Mouse (Mus musculus): ENCODE results near the gene Mlec. TPM values are rescaled to one million over a fixed set of nuclear protein-coding genes. Genes with fewer than 3 reads are reported as not detected.
"Not testable (repeated sequence)": the region's sequence is repeated elsewhere in the genome, so short reads cannot be mapped to it uniquely, and the experiment has no call there.

Gene Mlec
- total RNA-seq, 2 experiments from 2014 or later: 59.5 to 79.4 TPM

DNA sequence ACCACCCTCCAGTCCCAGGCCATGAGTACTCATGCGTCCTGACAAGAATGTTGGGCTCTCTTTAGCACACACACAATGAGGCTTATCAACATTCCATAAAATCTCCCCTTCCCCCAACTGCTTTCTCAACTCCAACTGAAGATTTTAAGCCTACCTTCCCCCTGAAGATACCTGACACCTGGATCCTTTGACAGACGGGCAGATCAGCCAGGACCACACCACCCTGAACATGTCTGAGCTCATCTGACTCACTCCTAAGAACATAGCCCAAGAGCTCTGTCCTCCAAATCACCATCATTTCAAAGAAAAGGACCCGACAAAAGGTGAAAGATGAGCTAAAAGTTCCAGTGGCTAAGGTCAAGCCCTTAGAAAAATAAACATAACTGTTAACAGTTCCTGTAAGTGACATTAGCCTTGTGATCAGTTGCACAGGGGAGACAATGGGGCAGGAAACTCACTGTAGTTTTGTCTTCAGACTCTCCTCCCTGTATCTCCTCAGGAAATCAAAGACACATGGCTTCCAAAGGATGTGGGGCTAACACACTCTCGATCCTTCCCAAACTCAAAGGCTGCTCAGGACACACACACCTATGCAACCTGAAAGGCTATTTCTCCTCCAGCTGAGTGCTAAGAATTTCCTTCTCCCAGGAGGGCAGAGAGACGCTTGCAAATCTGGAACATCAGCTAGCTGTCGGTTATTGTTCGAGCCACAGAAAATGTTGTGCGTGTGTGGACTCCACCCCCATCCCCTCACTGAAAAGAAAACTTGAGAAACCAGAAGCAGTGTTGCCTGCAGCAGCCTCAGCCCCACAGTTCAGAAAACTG, 5.6 kb downstream of the Mlec start:
- intact Hi-C loops (cut with DNase I): no loop called here

DNA sequence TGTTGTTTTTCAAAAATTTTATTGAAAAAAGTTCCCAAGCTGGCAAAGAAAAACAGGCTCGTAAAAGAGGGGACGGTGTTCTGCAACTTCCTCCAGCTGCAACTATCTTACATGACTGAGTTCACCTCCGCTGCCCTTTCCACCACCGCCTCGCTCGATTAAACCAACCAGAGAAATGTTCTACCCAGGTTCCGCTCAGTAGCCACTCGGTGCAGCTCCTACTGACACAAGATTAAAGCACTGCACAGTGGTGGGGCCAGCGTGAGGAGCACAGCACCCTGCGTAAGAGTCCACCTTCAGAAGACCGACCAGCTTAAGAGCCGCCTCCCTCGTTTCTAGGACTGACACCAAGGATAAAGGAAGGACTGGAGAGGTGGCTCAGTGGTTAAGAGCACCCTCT, 6.5 kb downstream of the Mlec start:
- no peak for DNase-seq
- intact Hi-C loops (cut with DNase I): no loop called here

More for the DNA sequence above, 5.6 kb downstream of the Mlec start:
- no peak for DNase-seq

DNA sequence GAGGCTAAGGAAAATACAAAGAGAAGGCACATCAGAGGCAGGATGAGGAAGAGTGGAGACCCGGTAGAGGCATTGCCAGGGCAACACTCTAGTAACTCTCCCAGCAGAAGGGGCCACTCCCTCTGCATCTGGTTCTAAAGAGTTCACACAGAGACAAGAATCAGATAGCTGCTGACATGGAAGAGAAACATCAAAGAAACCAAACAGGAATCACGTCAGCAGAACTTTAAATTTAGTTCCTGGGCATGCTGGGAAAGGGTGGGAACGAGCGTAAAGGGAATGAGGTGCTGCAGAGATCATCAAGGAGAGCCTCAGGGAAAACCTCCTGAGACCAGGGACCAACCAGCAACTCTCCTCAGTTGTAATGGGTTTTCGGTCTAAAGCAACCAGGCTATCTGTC, 7.0 kb downstream of the Mlec start:
- no peak for DNase-seq
- intact Hi-C loops (cut with DNase I): no loop called here

DNA sequence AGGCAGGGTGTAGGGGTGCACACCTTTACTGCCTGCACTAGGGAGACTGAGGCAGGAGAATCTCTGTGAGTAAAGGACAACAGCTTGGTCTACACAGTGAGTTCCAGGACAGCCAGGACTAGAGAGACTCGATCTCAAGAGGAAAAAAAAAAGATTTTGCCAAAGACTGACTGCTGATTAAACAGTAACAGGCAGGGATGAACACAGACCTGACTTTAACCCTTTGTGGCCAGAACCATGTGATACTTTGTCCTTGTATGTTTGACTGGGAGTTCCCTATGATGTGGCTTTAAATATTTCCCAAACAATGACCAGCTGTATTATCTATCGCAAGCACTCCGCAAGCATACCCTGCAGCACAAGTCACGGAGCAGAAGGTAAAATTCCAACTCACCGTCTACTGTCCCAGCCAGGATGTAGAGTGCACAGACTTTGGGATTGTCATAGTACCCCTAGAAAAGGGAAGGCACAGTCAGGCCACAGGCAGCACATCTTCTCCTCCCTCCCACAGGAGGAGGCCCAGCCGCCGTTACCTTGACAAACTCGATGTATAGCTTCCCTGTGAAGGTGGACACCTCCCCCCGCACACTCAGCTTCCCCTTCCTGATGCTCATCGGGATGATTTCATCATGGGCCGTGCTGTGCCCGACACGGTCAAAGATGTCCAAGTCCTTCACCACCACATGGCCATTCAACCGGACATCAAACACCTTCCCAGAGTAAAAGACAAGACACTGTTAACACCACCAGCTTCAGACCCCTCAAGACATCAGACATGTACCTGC, 8.1 kb downstream of the Mlec start:
- no peak for DNase-seq
- intact Hi-C loops (cut with DNase I): no loop called here

DNA sequence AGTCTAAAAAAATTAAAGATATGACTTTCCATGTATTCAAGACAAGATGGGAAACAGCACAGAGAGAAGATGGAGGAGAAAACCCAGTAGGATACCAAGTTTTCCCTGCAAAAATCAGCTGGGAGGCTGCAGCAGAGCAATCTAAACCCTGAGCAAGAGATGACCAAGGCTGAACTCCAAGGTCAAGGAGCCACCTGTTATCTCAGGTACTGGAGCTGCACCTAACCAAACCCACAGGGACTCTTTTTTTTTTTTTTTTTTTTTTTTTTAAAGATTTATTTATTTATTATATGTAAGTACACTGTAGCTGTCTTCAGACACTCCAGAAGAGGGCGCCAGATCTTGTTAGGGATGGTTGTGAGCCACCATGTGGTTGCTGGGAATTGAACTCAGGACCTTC, 9.1 kb downstream of the Mlec start:
- DNase-seq; intact Hi-C loops (cut with DNase I): not testable (repeated sequence)

DNA sequence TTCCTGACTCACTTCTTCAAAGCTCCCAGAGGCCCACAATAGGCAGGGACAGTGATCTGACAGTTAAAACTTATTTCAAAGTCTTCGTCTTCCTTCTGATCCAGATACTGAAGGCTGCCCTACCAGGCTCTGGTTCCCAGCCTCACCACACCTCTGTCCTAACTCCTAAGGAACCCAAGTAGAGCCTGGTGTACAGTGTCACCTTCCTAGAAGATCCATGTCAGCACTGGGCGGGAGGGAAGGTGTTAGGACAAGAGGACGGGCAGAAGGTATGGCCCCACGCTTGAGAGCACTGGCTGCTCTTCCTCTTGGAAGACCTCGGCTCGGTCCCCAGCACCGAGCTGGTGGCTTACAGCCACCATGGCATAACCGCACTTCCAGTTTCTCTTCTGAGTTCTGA, 9.6 kb downstream of the Mlec start:
- no peak for DNase-seq
- intact Hi-C loops (cut with DNase I): no loop called here

DNA sequence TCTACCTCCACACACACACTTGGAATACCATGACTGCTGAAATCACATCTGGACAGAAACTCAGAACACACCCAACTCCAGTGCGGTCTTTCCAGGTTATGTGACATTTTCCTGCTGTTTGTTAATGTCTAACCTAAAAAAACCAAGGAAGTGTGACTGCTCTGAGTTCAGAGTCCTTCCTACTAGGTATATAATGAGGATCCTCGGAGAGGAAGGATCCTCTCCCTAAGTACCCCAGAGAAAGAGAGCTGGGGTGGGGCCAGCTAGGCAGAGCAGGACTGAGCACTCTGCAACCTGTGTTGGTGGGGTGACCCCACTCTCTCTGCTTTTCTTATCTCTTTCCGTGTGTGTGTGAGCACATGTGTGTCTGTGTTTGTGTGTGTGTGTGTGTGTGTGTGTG, 10.6 kb downstream of the Mlec start:
- intact Hi-C loops (cut with DNase I): no loop called here

DNA sequence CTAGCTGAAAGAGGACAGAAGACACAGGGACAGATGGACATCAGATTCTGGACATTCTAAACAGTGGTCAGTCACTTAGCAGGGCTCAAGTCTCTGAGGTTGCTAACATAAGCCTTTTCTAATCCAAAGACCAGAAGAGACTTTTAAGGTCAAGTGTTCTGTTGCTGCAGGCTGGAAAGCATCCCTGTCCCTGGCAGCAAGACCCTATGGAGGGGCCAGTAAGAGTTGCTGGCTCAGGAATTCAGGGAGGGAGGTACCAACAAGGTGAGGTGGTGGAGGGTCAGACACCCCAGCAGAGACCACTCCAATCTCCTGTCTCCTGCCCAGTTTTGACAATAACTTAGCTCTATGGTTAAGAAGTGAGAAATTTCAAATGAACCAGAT, 11.2 kb downstream of the Mlec start:
- intact Hi-C loops (cut with DNase I): no loop called here
- DNase-seq: no peak

More for the DNA sequence above, 10.6 kb downstream of the Mlec start:
- DNase-seq: no peak

DNA sequence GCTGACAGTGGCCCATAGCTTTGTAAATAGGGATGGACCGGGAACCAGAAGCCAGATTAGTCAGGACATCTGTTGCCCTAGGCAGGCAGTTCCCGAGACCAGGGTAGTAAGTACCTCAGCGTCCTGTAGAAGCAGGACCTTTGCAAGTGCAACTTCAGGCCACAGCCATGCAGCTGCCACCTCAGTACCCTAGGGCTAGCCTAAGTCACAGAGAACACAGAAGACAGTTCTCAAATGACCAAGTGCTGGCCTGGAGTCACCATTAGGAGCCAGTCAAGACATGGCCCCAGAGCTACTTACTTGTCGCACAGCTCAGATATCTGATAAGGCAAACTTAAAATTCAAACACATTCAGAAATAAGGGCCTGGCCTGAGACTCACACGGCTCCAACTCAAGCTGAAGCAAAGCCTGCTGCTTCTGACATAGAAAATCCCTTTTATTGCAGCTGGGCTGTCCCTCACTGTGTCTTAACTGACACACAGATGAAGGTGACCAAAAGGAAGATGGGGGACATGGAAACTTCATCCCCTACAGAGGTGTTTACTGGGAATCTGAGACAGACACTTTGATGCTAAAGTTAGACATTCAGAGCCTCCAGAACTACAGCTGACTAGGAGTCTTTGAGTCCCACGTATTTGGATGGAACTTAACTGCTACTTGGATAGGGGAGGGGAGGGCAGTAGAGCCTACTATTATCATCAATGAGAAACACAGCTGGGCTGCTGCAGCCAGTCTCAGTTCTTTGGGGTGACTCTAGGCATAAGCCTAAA, 11.8 kb downstream of the Mlec start:
- no peak for DNase-seq
- intact Hi-C loops (cut with DNase I): no loop called here

DNA sequence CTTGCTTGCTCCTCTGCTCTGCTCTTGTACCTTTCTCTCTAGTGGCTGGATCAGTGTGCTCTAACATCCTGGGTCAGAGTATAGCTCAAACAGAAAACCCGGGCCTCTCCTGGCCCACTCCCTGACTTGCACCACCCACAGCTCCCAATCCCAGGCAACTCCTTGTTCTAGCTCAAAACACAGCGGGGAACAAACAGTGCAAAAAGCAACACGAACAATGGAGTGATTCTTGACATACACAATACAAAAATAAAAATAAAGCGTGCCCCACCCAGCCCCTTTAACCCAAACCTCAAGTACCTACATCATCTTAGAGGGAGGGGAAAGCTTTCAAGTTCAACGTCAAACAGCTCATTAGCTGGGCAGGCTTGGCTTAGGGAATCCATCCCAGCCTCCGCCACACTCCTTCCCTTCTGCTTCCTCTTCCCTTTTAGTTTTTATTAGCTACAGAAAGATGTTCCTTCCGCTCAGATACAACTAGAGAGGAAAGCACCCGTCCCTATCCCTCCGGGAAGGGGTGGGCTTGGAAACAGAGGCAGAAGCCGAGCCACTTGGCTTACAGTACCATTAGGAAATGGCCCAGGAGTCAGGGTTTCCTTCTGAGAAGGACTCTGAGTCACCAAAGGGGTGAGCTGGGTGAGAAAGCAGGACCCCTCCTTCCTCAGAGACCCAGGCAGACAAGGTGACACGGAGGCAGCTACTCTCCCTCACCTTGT, 12.6 kb downstream of the Mlec start:
- intact Hi-C loops (cut with DNase I): no loop called here
- DNase-seq: no peak

DNA sequence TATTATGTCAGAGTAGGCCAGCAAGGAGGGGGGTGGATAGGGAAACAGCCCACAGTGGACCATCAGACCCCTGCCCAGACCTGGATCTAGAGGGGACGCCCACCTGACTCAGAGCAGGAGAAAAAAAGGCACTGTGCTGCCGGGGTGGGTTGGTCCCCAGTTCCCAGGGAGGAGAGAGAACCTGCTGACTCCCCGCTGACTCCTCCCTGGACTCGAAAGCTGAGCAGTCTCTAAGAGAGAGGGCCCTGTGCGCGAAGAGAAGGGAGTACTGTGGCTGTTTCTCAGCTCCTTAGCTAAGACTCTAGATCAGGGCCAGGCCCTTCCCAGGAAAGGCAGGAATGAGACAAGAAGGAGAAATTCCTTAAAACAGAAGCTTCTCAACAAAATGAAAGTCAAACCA, 13.5 kb downstream of the Mlec start:
- DNase-seq: no peak
- intact Hi-C loops (cut with DNase I): no loop called here

DNA sequence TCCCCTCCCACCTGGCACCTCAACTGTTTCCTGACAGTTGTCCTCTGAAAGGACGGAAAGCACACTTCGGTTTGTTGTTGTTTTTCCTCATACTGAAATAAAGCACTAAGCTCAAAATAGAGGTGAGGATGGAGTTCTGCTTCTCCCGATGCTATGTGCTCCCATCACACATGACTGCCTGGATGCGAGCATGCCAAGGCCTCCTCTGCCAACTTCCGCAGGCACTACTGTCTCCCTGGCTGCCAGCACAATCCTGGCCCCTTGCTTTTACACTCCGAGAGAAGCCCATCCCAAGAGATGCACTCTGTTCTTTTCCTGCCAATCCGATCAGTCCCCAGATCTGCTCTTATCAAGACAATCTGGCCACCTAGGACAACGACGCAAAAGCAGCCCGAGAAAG, 14.4 kb downstream of the Mlec start:
- intact Hi-C loops (cut with DNase I): no loop called here
- peak; percentile 74 for DNase-seq

DNA sequence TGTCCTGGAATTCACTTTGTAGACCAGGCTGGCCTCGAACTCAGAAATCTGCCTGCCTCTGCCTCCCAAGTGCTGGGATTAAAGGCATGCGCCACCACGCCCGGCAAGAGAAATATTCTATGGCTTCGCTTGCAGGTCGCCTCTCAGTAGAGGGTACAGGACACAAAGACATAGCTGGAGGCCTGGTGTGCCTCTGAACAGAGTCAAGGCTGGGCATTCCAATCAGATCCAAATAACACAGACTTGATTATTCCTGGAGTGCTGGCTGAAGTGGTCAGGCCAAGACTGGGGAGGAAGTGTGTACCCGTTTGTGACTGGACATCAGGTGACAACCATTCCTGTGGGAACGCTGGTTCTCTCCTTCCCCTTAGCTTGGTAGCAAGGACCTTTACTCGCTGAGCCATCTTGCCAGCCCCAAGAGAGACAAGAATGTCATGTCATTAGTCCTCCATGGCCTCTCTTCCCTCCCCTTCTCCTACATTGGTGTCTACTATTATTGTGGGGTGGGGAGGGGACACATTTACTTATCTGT, 15.7 kb downstream of the Mlec start:
- DNase-seq: no peak
- intact Hi-C loops (cut with DNase I): no loop called here

DNA sequence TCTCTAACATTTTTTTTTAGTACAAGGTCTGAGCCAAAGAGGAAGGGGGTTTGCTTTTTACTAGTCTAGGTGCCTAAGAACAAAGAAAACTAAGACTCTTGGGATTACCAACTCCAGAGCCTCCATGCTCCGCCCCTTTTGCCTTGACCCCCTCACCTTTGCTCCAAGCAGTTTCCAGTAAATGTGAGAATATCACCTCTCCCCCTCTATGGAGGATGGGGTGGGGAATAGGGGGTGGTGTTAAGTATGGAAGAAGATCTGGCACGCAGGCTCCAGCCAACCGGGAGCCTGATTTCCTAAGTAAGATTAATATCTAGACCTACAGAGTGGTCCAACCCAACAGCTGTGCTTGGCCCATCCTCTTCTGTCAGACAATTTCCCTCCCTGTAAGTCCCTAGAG, 17.3 kb downstream of the Mlec start:
- intact Hi-C loops (cut with DNase I): no loop called here

DNA sequence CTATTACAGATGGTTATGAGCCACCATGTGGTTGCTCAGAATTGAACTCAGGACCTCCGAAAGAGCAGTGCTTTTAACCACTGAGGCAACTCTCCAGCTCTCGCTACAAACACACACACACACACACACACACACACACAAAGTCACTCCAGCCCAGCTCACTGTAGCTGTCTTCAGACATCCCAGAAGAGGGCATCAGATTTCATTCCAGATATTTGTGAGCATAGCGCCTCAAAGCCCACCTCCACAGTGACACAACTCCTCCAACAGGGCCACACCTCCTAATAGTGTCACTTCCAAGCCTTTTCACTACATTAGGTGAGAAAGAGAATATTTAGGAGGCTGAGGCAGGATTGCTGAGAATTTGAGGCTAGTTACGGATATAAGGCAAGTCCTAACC, 18.9 kb downstream of the Mlec start:
- DNase-seq: no peak
- intact Hi-C loops (cut with DNase I): no loop called here

More for the DNA sequence above, 17.3 kb downstream of the Mlec start:
- DNase-seq: no peak

DNA sequence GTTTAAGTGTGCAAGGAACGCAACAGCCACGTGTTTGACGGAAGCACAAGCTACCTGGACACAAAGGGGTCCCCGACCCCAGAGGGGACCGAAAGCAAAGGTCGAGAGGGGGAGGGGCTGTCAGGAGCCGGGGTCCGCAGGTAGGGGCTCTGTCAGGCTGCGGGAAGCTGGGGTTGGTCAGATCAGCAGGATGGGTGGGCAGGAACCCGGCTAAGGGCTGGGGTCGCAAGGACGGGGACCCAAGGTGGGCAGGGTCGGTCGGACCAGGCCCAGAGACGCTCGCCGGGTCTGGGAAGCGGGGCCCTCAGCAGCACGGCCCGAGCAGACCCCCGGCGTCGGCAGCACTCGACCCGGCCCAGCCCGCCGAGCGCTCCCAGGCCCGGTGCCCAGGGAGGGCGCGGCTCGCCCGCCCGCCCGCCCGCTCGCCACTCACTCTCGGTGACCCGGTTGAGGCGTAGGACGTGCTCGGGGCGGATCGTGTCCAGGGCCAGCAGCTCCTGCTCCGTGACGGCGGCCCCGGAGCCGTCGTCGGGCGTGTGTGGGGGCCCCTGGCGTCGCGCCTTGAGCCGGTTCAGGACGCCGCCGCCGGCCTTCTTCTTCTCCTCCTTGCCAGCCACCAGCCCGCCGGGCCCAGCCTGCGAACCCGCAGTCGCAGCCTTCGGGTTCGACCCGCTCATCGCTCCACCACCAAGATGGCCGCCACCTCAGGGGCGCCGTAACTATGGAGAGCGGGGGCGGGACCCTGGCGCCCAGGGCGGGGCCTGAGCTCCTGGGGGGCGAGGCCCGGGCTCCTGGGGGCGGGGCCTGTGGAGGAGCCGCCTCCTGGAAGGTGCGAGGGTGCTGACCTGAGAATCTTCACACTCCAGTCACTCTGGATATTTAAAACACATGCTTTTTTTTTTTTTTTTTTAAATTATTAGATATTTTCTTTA, 23.5 kb downstream of the Mlec start, which contains the start of gene Unc119b:
Unc119b (minus strand) TSS at position 742 of the 932 bp plus-strand sequence.
- DNase-seq: peak; percentile 90
- intact Hi-C loops (cut with DNase I): no loop called here

DNA sequence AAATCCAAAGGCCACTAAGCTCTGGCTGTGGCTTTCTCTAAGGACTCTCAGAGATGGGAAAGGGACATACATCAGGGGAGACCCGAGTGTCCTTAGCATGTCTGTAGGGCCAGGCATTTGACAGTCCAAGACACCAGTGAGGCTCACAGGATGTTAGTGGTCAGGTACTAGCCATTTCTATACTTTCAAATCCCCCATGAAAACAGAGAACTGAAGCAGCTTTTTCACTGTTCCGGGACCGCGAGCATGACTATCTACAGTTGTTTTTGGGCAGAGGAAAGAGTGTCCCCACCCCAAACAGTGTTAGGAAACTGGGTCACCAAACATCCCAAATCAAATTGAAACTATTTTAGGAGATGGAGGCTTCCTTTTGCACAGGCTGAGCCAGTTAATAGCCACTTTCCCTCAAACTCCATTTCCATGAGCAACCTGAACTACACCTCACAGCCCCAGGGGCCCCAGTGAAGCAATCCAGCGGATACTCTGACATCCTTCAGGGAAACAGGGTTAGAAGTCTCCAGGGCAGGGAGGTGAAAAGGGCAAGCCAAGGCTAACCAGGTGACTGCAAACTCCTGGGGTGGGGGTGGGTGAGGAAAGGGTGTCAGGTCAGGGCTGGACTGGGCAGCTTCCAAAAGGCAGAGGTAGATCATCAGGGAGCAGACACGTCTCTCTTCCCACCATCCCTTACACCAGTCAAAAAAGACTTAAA, 24.5 kb downstream of the Mlec start:
- no peak for DNase-seq
- intact Hi-C loops (cut with DNase I): no loop called here

DNA sequence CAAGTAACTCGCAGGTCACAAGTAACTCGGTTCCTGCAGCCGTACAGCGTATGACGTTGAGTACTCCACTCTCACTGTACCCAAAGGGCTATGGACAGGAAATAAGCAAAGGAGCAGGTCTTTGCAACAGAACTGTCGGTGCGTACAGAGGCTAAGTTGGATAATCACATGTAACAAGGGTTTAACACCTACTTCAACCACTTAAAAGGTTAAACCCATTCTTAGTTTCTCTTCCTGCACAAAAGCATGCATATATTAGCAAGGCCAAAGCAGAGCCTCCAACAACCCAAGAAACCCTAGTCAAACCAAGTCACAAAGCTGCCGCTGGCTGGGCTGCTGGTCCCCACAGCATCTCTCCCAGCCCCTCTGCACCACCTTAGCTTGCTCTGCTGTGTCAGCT, 25.5 kb downstream of the Mlec start:
- intact Hi-C loops (cut with DNase I): no loop called here
- DNase-seq: no peak

DNA sequence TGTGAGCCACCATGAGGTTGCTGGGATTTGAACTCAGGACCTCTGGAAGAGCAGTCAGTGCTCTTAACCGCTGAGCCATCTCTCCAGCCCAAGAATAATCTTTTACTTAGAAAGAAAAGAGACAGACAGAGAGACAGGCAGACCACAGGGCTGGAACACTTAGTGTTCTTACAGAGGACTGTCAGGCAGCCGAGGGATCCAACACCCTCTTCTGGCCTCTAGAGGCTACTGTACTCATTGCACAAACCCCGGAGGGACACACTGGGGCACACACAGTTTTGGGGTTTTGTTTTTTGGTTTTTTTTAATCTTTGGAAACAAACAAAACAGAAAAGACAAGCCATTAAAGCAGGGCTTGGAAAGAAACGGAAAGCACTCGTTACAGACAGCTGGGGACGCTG, 28.7 kb downstream of the Mlec start:
- intact Hi-C loops (cut with DNase I): loop anchor here (10.0 kb wide), 1 partner anchor 105 kb away; the partner anchor contains the start of gene Pop5
- DNase-seq: no peak
